Mouse (Mus musculus) urinary bladder, adult 18-20 months (tissue): ENCODE measurements around the gene Tex45.
A peak's percentile ranks its signal among the peaks of the same experiment; 100 is the strongest.

Experiments used
- DNase-seq, 2 experiments: peaks; one replicate each; pipeline ENCODE4 v3.0.0; 2022; ENCODE audit warnings: low spot score in 2 of 2, mixed read lengths in 2 of 2

The Tex45 gene

GRCm38 (mm10) chr8:3485192-3485591, 14.5 kb downstream of the Tex45 start:
- no peak for DNase-seq

- DNase-seq = peak; percentile 53 to 63
Measured at GRCm38 (mm10) chr8:3492901-3493844, 22.5 kb downstream of the Tex45 start, which contains the start of gene Zfp358. Gene Zfp358, plus strand, starts transcription at chr8:3493138.

DNA sequence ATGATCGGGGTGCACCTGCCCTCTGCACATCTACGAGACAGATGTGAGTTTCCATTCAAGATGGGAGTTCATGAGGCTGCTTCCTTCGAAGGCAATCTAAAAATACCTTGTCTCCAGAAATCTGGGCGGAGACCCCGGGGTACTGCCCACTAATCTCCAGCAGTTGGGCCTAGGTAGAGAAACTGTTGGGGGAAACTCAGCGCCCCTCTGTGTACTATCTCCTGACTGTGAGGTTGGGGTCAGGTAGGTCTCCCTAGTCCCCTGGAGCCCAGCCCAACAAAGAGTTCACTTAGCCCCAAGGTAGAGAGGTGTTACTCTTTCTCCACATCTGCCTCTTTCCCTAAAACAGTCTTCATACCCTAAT, 23.2 kb downstream of the Tex45 start:
- no peak for DNase-seq

GRCm38 (mm10) chr8:3495578-3496427, 25.1 kb downstream of the Tex45 start:
- DNase-seq = no peak

DNA sequence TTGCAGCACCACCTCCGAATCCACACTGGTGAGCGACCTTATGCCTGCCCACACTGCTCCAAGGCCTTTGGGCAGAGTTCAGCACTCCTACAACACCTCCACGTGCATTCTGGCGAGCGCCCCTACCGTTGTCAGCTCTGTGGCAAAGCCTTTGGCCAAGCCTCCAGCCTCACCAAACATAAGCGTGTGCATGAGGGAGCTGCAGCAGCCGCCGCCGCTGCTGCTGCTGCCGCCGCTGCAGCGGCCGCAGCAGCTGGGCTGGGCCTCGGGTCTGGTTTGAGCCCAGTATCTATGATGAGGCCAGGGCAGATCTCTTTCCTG, 25.7 kb downstream of the Tex45 start:
- no peak for DNase-seq

- no peak for DNase-seq
Measured at GRCm38 (mm10) chr8:3498583-3498982, 27.9 kb downstream of the Tex45 start.

DNA sequence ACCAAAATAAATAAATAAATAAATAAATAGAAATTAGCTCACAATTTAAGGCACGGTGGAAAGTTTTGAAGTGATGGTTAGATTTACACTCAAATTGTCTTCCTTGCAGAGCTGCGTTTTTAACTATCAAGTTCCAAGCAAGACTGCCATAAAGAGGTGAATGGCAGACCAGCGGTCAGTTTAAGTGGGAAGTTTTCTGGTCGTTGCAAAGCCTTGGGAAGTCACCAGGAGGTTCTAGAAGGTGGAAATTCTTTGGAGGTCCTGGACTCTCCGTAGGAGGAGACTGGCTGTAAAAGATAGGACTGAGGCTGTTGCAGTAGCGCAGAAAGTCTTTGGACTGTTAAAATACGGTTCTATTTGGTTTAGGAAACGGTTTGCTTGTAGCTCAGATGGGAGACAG, 29.1 kb downstream of the Tex45 start:
- DNase-seq = no peak

- peak; percentile 94 to 98 for DNase-seq
Measured at GRCm38 (mm10) chr8:3500235-3501090, 29.8 kb downstream of the Tex45 start, which contains the start of gene Mcoln1. Gene Mcoln1, plus strand, starts transcription at chr8:3500457.

DNA sequence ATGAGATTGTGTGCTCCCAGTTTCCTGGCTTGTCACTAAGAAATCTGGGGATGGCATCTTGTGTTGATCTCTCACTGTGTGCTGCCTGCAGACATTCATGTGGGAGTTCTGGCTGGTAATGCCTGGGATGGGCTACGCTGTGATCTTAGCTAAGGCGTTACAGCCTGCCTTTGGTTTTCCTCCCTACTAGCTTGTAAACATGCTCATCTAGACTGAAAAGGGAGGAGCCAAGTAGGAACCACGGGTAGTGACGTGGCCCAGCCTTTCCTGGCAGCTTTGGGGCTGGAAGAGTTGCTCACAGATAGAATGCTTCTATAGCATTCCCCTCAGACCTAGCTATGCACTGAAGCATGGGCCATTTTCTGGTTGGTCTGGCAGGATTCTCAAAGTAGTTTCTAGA, 31.6 kb downstream of the Tex45 start:
- DNase-seq = peak in 1 of 2 experiments; percentile 18

DNA sequence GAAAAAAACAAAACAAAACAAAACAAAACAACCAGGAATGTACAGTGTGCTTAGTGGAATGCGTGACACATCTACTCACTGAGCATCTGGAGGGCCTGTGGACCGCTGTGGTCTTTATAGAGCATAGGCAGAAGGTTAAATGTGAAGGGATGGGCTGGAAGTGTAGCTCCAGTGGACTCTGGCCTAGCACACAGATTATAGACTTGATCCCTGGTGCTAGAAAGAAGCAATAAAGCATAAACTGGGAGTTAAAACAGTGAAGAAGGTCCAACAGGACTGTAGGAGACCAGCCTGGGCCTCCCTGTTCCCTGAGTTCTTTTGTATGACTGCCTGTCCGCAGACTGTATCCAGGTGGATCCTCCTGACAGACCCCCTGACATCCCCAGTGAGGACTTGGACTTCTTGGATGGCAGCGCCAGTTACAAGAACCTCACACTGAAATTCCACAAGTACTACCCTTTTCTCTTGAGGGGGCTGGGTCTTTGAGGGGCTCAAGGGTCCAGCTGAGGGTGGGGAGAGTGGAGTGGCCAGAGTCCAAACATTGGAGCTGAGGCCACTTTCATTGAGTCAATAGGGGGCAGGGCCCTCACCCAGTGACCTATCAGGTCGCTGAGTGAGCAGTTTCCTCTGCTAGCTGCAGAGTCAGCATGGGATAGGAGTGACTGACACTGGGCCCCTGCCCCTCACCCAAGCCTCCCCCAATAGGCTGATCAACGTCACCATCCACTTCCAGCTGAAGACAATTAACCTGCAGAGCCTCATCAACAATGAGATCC, 37.5 kb downstream of the Tex45 start:
- DNase-seq = no peak

- no peak for DNase-seq
Measured at GRCm38 (mm10) chr8:3514681-3515247, 44.1 kb downstream of the Tex45 start.

GRCm38 (mm10) chr8:3515260-3515671, 44.6 kb downstream of the Tex45 start, which contains the start of gene Pnpla6:
Gene Pnpla6, plus strand, starts transcription at chr8:3515384.
- peak; percentile 88 to 90 for DNase-seq

DNA sequence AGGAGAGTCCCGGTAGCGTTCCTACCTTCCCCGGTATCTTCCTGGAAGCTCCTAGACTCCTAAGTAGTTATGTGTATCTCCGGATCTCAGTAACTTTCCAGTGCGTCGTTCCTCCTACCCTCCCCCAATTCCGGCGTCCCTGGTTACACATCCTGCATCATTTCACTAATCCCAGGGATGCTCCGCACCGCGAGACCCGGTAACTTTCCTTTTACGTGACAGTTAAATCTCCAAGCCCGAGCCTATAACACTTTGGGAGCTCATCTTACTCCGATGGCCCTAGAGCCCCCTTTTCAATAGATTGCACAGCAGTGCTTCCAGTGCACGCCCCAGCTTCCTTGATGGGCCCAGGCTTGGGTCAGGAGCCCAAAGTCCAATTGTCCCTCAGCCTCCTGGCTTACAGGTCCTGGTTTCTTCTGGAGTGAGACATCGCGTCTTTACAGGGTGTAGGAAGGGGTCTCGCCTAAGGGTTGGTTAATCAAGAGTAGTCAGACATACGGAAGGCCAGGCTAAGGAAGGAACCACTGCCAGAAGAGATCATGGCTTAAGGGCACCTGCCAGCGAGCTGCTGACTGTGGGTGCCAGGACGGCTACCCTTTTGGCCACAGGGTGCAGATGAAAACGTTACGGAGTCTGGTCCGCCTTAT, 45.2 kb downstream of the Tex45 start:
- DNase-seq = peak in 1 of 2 experiments; percentile 56

DNA sequence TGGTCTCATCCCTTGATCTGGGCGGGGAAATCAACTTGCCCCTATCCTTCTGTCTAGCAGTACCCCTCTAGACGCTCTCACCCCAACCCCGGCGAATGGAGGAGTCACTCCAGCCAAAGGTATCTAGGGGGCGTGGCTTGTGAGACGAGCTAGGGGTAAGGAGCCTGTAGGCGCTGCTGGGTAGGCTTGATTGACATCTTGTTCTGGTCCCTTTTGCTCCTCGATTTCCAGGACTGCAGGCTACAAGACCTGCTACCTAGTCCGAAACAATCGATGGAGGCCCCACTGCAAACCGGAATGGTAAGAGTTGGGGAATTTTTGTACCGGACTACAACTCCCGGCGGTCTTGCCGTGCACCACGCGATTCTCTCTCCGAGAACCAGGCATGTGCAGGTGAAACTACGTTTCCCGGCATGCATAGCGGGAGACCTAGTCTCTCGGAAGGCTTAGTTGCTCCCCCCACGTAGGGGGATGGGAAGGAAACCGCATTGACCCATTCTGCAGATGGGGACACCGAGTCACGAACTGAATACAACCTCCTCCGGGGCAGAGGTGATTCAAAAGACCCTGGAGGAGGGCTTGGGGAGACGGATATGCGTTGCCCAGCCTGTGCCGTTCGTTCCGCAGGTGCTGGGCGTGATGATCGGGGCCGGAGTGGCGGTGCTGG, 45.9 kb downstream of the Tex45 start:
- DNase-seq = peak; percentile 89 to 90

DNA sequence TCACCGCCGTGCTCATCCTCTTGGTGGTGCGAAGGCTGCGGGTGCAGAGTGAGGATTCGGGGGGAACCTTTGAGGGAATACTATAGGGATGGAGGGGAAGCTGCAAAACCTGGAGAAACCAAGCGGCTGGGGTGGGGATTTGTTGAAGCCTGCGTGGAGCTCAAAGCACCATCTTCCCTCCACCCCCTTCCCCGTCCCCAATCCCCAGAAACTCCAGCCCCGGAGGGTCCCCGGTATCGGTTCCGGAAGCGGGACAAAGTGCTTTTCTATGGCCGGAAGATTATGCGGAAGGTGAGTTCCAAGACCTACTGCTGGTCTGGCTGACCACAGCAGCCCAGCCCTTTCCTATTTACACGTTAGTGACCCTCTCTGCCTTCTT, 46.4 kb downstream of the Tex45 start:
- no peak for DNase-seq

DNA sequence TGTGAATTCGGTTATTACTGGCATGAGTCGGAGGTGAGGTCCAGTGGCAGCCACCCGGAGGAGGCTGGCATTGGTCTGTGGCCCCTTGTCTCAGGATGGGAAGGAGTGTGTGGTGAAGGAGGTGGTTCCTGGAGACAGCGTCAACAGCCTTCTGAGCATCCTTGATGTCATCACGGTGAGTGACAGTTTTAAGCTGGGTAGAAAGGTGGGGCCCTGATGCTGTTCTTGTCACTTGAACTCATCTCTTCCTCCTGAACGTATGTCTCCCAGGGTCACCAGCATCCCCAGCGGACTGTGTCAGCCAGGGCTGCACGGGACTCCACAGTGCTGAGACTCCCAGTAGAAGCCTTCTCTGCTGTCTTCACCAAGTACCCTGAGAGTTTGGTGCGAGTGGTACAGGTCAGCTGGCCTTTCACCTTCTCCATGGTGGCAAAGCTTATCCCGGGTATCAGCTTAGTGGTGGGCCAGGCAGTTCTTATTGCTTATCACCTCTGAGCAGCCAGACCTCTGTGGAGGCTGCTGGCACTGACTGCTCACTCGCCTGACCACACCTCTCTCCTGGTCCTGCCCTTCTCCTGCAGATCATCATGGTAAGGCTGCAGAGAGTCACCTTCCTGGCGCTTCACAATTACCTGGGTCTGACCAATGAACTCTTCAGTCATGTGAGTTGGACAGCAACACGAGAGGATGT, 51.5 kb downstream of the Tex45 start:
- no peak for DNase-seq

GRCm38 (mm10) chr8:3530816-3531215, 60.2 kb downstream of the Tex45 start:
- DNase-seq = no peak

- no peak for DNase-seq
Measured at GRCm38 (mm10) chr8:3531936-3532335, 61.3 kb downstream of the Tex45 start.
